Mouse (Mus musculus) lung, embryonic 14.5 days (tissue): Measurements from ENCODE around the gene Rnf223. TPM values are rescaled to one million over a fixed set of nuclear protein-coding genes. Genes with fewer than 3 reads are reported as not detected.
A peak's percentile ranks its signal among the peaks of the same experiment; 100 is the strongest.

ENCODE experiments used
- ATAC-seq: fragments of 200-750 bp; cut with Nextera tagmentation; 2 replicates; pipeline ENCODE4 v1.8.0; 2017; ENCODE audit warnings: mild to moderate bottlenecking, moderate TSS enrichment, moderate library complexity; ENCODE audit not compliant: insufficient read depth
- DNase-seq: peaks from one replicate; pipeline ENCODE4 v3.0.0-alpha.2; 2015
- H3K27ac ChIP-seq: fragments of 300-500 bp; sonication (generic); 2 replicates; pipeline ENCODE4 v1.5.1; 2014; ENCODE audit warnings: low read depth, mild to moderate bottlenecking, moderate library complexity
- H3K27me3 ChIP-seq: fragments of 300-500 bp; sonication (generic); 2 replicates; pipeline ENCODE4 v1.6.1; 2014; ENCODE audit warnings: low read length, control low read depth; ENCODE audit not compliant: insufficient read depth
- H3K36me3 ChIP-seq: fragments of 300-500 bp; sonication (generic); 2 replicates; pipeline ENCODE4 v1.6.1; 2014; ENCODE audit warnings: control low read depth; ENCODE audit not compliant: insufficient read depth
- H3K4me1 ChIP-seq: fragments of 300-500 bp; sonication (generic); 2 replicates; pipeline ENCODE4 v1.6.1; 2014; ENCODE audit warnings: antibody characterized with exemption, control low read depth; ENCODE audit not compliant: insufficient read depth
- H3K4me2 ChIP-seq: fragments of 300-500 bp; sonication (generic); 2 replicates; pipeline ENCODE4 v1.6.1; 2014; ENCODE audit warnings: mild to moderate bottlenecking
- H3K4me3 ChIP-seq: fragments of 300-500 bp; sonication (generic); 2 replicates; pipeline ENCODE4 v1.5.1; 2014; ENCODE audit warnings: low read depth, low read length
- H3K9ac ChIP-seq: fragments of 300-500 bp; sonication (generic); 2 replicates; pipeline ENCODE4 v1.6.1; 2014
- H3K9me3 ChIP-seq: fragments of 300-500 bp; sonication (generic); 2 replicates; pipeline ENCODE4 v1.6.1; 2016; ENCODE audit warnings: low read depth, low read length, control low read depth
- CTCF ChIP-seq: IDR thresholded peaks from 2 replicates; pipeline ENCODE4 v1.5.1; 2016; ENCODE audit warnings: antibody characterized with exemption, low read depth
- WGBS: fragments of 180-500 bp; shearing (Covaris S2); extraction: QIAGEN DNeasy Blood & Tissue Kit; methylation state at CpG from one replicate; pipeline ENCODE4 v1.1.7; 2014; 5-methylcytosine and 5-hydroxymethylcytosine counted together
- polyA plus RNA-seq: library from polyadenylated mRNA; unstranded; fragments of >200 nt; fragmentation: Nextera tagmentation; extraction: Ambion mirVana; gene quantifications from 2 replicates; pipeline ENCODE4 v1.2.1, GENCODE M21; 2014

Gene Rnf223
- 0.43 and 0.72 TPM in 2 replicates for polyA plus RNA-seq

DNA sequence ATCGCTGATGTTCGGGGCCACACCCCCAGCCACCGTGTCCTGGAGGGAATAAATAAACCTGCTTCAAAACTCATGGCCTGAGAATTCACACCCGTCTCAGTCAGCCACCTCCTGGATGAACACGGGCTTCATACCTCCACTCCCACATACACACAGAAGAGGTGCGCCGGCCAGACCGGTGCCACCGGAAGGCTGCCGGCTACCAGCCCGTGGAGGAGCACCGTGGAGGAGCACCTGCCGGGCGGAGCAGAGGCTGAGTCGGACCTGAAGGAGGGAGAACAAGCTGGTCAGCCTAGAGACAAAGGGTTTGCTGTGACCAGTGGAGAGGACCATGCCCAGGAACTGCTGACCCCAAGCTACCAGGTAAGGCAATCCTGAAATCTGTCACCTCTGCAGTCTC lies at the start of gene Rnf223:
Gene Rnf223, plus strand, starts transcription at position 78 of the 400 bp plus-strand sequence.
- no peaks in the 10 kb centered on the region for H3K27me3 ChIP-seq
- H3K4me1 ChIP-seq, result no peaks in the 10 kb centered on the region
- H3K4me2 ChIP-seq, result no peak within 1 kb of the TSS
- TF ChIP-seq CTCF, result no peak
- H3K4me3 ChIP-seq, result no peak within 1 kb of the TSS
- DNase-seq, result no peak
- no peaks in the 10 kb centered on the region for H3K9me3 ChIP-seq
- peaks cover 15% of the 10 kb centered on the region for H3K36me3 ChIP-seq
- H3K9ac ChIP-seq, result no peak within 1 kb of the TSS
- no peak within 1 kb of the TSS for H3K27ac ChIP-seq
- 70% methylated on average over 15 of the region's 15 CpGs for WGBS
- ATAC-seq, result no peak

DNA sequence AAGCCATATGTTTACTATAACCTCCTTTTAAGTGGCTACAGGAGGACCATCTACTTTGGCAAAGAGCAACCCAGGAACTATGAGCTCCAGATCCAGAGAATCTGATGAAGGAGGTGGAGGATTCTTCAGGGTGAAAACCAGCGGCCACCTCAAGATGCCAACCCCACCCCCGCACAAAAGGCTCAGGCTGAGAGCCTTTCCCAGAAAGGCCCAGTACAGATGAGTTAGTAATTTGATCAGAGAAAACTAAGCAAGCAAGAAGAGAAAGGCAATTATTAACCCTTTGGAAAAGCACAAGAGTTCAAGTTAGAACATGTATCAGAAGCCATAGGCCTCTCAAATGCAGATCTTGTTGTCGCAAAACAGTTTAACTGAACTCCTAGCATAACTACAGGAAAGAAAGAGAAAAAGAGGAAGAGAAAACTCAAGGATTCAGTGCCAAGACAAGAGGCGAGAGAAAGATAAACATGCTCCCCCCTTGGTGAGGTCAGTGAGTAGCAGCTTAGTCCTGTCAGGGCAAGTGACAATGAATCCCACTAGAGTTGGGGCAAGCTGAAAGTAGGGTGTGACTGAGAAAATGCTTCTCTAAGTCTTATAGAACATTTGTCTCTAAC lies 47.6 kb upstream of the Rnf223 start:
- no peaks in the 10 kb centered on the region for H3K9me3 ChIP-seq
- no peaks in the 10 kb centered on the region for H3K36me3 ChIP-seq
- peaks cover 4% of the 10 kb centered on the region; the same call in 1 of the 2 replicates for H3K27me3 ChIP-seq
- no peak for DNase-seq
- TF ChIP-seq CTCF, result no peak
- peak overlapping the region; percentile 36 for H3K4me2 ChIP-seq
- no peak overlapping the region for H3K9ac ChIP-seq
- peak overlapping the region; percentile 89; the same call in 1 of the 2 replicates for H3K27ac ChIP-seq
- H3K4me3 ChIP-seq, result no peak overlapping the region
- ATAC-seq, result no peak
- H3K4me1 ChIP-seq, result peaks cover 4% of the 10 kb centered on the region; the same call in 1 of the 2 replicates
- WGBS, result 33% methylated on average over 4 of the region's 4 CpGs

DNA sequence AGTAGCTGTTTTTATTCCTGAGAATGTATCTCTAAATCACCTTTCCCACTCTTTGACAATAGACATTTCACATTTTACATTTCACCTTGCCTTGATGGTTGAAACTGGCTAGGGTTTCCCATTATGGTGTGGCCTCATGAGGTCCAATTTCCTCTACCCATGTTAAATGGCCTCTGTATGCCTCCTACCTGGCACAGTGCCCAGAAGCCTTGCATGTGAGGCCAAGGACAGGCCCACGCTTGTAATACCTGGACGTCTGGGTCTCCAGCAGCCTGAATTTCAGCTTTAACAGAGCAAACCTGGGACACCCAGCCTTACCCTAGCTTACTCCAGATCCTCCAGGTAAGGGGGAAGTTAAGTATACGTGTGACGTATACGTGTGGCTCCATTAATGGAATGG lies 47.0 kb upstream of the Rnf223 start:
- H3K9ac ChIP-seq, result no peak overlapping the region
- H3K36me3 ChIP-seq, result no peaks in the 10 kb centered on the region
- H3K4me3 ChIP-seq, result no peak overlapping the region
- H3K4me1 ChIP-seq, result peaks cover 4% of the 10 kb centered on the region; the same call in 1 of the 2 replicates
- no peaks in the 10 kb centered on the region for H3K9me3 ChIP-seq
- DNase-seq, result peak; percentile 81
- 54% methylated on average over 5 of the region's 5 CpGs for WGBS
- no peak for ATAC-seq
- no peak for TF ChIP-seq CTCF
- H3K4me2 ChIP-seq, result peak overlapping the region; percentile 36
- peak overlapping the region; percentile 89 for H3K27ac ChIP-seq
- H3K27me3 ChIP-seq, result no peaks in the 10 kb centered on the region

DNA sequence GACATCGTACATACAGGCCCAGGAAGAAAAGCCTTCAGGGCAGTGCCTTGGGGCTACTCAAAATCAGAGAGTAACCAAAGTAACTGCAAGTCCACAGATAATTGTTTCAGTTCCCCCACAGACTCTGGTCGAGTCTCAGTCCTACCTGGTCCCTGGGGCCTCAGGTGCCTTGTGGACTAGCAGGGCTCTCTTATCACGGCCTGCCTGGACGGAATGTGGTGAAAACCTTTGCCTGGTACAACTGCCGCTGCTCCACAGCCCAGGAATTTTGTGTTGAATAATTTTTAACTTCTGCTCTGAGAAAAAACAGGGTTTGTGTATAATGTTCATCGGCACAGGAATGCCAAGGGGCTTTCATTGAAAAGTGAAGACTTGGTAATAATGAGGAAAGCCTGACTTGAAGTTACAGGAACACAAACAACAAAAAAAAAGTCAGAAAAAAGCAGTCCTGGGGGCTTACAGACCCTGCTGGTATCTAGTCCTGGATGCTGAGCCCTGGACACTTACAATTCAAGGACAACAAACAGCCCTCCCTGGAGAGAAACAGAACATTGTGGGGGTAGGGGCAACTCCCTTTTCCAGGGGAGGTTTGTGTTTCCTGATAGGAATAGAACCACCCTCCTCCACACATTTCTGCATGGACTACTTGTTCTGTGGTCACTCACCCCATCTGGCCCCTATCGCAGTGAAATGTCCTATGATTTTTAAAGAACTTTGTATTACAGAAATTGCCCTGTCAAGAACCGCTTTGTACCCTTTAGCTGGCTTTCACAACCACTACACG lies 46.0 kb upstream of the Rnf223 start:
- Histone ChIP-seq H3K9me3 (no peaks in the 10 kb centered on the region), H3K4me1 (peaks cover 4% of the 10 kb centered on the region; the same call in 1 of the 2 replicates), H3K4me2 (peak overlapping the region; percentile 36), H3K36me3 (no peaks in the 10 kb centered on the region), H3K27me3 (no peaks in the 10 kb centered on the region), H3K9ac (0 out of 2 replicates have a peak overlapping the region, but pooled peaks have one; percentile 8), H3K27ac (peak overlapping the region; percentile 89), H3K4me3 (no peak overlapping the region)
- TF ChIP-seq CTCF, result no peak
- WGBS, result 59% methylated on average over 9 of the region's 9 CpGs
- ATAC-seq, result no peak
- peak; percentile 46 for DNase-seq

DNA sequence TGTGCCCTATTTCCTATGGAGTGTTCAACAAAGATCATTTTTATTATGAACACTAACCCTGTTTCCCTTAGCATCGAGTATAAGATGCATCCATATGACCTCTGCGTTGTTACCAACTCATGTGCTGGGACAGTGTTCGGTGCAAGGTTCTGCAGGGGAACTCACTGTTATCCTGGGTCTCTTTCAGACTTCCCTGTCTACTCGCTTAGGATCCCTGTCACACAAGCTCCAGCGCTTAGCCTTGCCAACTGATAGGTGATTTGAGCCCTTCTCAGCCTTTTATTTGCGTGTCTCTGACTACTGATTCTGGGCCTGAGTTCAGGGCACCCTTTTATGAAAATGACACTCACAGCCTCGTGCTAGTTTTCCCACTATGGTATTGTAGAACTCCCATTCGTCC lies 45.1 kb upstream of the Rnf223 start:
- peaks cover 4% of the 10 kb centered on the region; the same call in 1 of the 2 replicates for H3K4me1 ChIP-seq
- H3K36me3 ChIP-seq, result no peaks in the 10 kb centered on the region
- H3K9ac ChIP-seq, result no peak overlapping the region
- no peak for TF ChIP-seq CTCF
- peak overlapping the region; percentile 89; the same call in 1 of the 2 replicates for H3K27ac ChIP-seq
- no peak for DNase-seq
- H3K4me2 ChIP-seq, result no peak overlapping the region
- no peak overlapping the region for H3K4me3 ChIP-seq
- ATAC-seq, result no peak
- H3K27me3 ChIP-seq, result no peaks in the 10 kb centered on the region
- WGBS, result 82% methylated on average over 8 of the region's 8 CpGs
- H3K9me3 ChIP-seq, result no peaks in the 10 kb centered on the region

DNA sequence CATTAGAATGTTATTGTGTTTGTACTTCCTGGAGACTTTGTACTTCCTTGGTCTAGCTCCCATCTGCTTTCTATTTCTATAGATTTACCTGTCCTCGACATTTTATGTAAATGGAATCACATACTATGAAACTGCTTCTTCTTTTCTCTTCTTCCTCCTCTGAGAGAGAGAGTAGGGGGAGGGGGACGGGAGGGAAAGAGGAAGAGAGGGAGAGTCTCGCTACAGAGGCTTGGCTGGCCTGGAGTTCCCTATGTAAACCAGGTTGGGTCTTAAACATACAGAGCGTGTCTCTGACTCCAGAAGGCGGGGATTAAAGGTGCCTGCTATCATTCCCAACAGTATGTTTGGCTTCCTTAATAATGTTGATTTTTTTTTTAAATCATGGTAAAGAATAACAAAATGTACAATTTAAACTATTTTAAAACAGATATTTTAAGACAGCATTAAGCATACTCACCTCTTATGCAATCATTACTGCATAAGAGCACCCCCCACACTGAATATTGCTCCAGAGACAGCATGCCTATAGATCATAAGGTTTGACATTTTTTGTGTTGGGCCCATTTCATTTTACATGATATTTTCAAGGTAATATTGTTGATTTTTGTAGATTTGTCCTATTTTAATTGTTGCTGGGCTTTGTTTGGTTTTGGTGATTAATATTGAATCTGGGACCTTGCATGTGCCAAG lies 42.8 kb upstream of the Rnf223 start:
- ATAC-seq (no peak), DNase-seq (no peak)
- WGBS, result 29% methylated on average over 5 of the region's 5 CpGs

More for the DNA sequence above, 42.8 kb upstream of the Rnf223 start:
- Histone ChIP-seq H3K4me1 (peaks cover under 1% of the 10 kb centered on the region; the same call in 1 of the 2 replicates), H3K36me3 (no peaks in the 10 kb centered on the region), H3K4me3 (no peak overlapping the region), H3K27ac (no peak overlapping the region), H3K4me2 (no peak overlapping the region), H3K9ac (no peak overlapping the region), H3K9me3 (no peaks in the 10 kb centered on the region), H3K27me3 (no peaks in the 10 kb centered on the region)
- TF ChIP-seq CTCF, result no peak
